Mouse (Mus musculus) left cerebral cortex, adult 9 months (tissue): ENCODE results near the gene Tapt1.
A peak's percentile ranks its signal among the peaks of the same experiment; 100 is the strongest.

Experiments used
- DNase-seq, 2 experiments: peaks; one replicate each; pipeline ENCODE4 v3.0.0; 2022; ENCODE audit warnings: low spot score in 2 of 2

The Tapt1 gene

GRCm38 (mm10) chr5:44226521-44227461 is at the start of gene Tapt1:
Gene Tapt1, minus strand, starts transcription at chr5:44226626.
- DNase-seq, result peak in 1 of 2 experiments; percentile 73

DNA sequence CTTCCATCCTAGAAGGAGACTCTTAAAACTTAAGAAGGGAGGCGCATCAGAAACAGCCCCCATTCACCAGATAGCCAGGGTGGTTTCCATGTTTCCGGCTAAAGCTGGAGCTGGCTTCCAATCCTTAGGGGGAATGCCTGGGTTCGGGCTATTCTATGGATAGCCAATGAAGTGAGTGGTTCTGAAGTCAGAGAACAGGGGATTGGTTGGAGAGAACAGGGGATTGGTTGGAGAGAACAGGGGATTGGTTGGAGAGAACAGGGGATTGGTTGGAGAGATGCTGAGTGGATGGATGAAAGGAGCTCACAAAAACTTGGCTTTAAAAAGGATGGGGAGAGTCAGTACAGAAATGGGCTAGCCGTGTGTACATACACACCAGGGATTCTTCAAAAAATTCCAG is 45.1 kb upstream of the Tapt1 start:
- DNase-seq, result no peak

DNA sequence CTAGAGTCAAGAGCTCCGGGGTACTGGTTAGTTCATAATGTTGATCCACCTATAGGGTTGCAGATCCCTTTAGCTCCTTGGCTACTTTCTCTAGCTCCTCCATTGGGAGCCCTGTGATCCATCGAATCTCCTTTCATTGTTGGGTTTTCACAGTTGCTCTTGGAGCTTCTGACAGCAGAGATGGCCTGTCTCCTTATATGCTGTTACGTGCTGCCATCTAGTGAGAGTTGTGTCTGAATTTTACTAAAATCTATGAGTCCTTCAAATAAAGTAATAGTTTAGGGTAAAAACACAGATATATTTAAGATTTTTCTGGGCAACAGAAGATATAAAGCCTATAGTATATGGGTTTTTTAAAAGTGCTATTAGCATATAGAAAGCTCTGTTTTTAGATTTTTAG is 42.1 kb upstream of the Tapt1 start:
- DNase-seq, result peak in 1 of 2 experiments; percentile 47

DNA sequence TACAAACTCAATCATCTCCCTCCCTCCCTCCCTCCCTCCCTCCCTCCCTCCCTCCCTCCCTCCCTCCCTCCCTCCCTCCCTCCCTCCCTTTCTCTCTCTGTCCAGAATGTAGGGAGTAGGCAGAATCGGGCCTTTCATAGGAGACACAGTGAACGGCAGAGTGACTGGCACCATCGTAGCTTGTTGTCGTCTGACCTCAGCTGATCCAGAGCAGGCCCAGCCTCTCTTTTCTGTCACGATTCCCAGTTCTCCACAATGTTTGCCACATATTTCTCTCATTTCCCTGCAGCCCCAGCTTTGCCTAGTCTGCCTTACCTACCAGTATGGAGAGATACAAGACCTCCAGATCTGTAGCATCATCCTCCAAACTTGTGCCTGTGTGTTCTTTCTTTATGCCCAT is 35.3 kb upstream of the Tapt1 start:
- DNase-seq, result no peak

GRCm38 (mm10) chr5:44261172-44261571 is 34.7 kb upstream of the Tapt1 start:
- DNase-seq, result no peak

DNA sequence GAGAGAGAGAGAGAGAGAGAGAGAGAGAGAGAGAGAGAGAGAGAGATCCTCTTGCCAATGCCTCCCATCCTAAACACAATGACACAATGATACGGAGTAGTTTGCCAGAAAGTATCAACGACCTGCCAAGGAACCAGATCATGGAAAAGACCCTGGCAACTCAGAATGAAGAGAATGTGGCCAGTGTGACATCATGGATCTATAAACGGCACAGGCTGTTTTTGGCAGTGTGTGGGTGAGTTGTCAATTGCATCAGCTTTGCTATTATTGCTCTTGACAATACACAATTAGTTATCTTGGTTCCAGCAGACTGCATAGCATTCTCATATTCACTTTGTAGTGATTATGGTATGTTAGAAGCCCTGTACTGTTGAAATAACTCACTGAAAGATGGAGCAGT is 33.3 kb upstream of the Tapt1 start:
- DNase-seq, result no peak

DNA sequence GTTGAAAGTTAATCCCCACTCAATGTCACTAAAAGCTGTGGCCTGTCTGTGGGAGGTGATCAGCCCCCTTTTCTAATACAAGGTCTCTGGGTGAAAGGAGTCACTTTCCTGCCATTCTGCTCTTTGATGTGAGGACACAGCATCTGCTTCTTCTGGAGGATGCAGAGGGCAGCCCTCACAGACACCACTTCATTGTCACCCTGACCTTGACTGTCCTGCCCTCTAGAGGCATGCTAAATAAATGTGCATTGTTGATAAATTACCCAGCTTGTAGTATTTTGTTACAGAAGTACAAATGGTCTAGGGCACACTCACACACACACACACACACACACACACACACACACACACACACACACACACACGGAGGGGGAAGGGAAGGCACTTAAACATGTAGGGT is 31.7 kb upstream of the Tapt1 start:
- DNase-seq, result no peak

GRCm38 (mm10) chr5:44257401-44257800 is 31.0 kb upstream of the Tapt1 start:
- DNase-seq, result no peak

- DNase-seq, result no peak
Measured at GRCm38 (mm10) chr5:44256512-44256911, 30.1 kb upstream of the Tapt1 start.

- DNase-seq, result no peak
Measured at GRCm38 (mm10) chr5:44255756-44256398, 29.5 kb upstream of the Tapt1 start.

DNA sequence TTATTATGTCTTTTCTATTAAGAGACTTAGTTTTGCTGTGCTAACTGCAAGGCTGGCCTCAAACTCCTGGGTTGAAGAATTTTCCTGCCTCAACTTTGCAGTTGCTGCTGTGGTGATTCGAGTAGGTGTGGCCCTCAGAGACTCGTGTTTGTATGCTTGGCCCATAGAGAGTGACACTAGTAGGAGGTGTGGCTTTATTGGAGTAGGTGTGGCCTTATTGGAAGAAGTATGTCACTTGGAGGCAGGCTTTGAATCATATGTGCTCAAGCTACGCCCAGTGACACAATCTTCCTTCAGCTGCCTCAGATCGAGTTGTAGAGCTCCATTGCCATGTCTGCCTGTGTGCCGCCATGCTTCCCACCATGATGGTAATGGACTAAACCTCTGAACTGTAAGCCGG is 27.0 kb upstream of the Tapt1 start:
- no peak for DNase-seq

- no peak for DNase-seq
Measured at GRCm38 (mm10) chr5:44252395-44252794, 26.0 kb upstream of the Tapt1 start.

GRCm38 (mm10) chr5:44250211-44250955 is 24.0 kb upstream of the Tapt1 start:
- no peak for DNase-seq

DNA sequence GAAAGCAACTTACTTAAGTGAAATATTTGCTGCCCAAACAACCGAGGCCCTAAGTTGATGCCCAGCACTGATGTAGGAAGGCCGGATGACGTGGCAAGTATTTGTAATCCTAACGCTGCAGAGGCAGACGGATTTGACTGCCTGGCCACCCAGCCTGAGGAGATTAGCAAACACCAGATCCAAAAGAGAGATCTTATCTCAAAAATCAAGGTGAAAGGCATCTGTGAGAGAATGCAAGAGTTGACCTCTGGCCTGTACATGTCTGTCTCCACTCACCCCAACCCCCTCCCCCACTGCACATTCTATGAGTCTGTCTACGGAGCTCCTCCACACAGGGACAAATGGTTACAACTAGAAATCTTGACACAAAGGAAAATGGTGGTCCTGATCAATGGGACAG is 22.9 kb upstream of the Tapt1 start:
- DNase-seq, result no peak

- DNase-seq, result no peak
Measured at GRCm38 (mm10) chr5:44246493-44247217, 20.2 kb upstream of the Tapt1 start.

- DNase-seq, result no peak
Measured at GRCm38 (mm10) chr5:44244894-44245423, 18.5 kb upstream of the Tapt1 start.

DNA sequence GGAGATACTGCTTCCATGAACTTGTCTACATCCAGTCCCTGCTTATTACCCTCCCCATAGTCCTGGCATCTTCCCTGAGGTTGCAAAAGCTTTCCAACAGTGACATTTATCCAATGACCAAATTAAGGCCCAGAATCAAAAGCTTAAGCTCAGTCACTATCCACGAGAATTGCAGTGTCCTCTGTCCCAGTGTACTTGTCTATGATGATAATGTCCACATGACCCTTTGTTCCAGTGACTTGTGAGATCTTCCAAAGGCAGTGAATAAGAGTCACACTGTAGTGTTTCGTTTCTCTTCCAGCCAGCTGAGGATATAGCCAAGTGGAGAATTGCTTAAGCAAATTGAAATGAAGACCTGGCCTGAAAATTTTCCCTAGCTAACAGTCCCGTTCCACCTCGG is 16.4 kb upstream of the Tapt1 start:
- DNase-seq, result no peak

DNA sequence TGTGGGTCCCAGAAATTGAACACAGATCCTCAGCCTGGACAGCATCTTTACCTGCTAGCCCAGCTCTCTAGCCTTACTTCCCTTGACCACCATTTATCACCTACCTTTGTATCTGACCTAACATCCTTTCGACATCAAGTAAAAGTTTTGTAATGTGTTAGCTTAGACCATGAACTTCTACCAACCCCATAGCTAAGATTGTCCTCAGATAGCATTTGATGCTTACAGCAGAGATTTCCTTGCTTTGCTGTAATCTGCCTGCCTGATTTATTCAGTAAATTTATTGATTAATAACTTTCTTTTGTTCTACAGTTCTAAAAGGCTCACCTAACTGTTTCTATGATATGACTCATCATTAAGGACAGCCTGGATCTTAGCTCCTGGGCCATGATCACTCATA is 15.3 kb upstream of the Tapt1 start:
- DNase-seq, result no peak

GRCm38 (mm10) chr5:44239187-44240136 is 13.0 kb upstream of the Tapt1 start:
- DNase-seq, result no peak

DNA sequence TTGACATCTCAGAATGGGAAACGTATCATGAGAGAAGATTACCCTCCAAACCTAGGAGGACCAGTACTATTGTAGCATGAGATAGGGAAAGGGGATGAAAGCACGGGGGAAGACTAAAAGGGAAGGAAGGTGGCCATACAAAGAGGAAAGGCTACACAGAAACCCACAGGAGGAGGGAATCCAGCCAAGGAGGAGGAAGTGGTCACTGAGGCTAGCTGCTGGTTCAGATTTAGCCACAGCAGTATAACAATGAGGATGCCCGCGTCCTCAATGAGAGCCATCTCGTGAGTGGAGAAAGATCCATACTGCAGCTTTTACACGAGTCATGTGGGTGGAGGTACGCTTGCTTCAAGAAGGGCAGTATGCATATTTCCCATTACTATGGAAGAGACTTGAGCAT is 11.8 kb upstream of the Tapt1 start:
- no peak for DNase-seq
